Mouse (Mus musculus): ENCODE results near the gene Ccdc9b.

The Ccdc9b gene

GRCm38 (mm10) chr2:118711038-118711494, 51.4 kb downstream of the Ccdc9b start:
- DNase-seq (ENCODE audit: low read depth, low spot score) = peak; percentile 42

DNA sequence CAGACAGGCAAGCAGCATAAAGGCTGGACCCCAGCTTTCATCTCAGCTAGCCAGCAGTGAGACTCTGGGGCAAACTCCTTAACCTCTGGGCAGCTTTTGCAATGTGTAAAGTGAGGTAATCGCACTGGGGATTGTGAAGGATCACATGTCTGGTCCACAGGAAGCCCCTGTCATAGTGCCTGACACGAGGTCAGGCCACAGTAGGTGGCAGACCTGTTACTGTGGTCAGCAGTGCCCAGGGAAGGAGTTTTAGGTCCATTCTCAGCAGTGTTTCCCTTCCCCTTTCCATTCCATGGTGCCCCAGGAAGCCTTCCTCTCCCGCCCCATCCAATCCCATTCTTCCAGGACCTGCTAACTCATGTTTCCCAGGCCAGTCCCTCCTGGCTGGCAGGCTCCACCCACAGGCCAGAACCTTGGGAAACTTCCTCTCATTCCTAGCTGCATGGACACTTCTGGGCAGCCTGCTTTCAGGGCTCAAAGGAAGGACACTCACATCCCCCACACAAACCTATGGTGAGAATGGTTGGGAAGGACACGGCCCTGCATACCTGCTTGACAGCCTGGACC, 52.7 kb downstream of the Ccdc9b start:
- no peak for DNase-seq (ENCODE audit: low read depth, low spot score)

DNA sequence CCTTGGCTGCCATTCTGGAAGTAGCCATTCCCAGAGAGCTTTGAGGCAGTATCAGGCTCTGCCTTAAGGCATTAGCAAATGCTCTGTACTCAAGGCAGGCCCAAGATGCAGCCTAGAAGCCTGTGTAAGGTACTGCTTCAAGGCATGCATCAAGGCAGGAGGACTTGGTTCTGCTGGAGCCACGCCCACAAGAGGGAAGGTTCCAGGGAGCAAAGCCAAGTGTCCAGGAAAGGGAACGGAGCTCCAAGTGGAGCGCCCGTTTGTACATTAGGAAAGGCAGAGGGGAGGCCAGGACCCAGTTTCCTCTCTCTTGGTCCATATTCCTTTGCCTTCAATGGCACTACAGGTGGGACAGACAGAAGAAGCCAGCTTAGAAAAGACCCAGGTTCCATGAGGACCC, 54.0 kb downstream of the Ccdc9b start:
- no peak for DNase-seq (ENCODE audit: low read depth, low spot score)

DNA sequence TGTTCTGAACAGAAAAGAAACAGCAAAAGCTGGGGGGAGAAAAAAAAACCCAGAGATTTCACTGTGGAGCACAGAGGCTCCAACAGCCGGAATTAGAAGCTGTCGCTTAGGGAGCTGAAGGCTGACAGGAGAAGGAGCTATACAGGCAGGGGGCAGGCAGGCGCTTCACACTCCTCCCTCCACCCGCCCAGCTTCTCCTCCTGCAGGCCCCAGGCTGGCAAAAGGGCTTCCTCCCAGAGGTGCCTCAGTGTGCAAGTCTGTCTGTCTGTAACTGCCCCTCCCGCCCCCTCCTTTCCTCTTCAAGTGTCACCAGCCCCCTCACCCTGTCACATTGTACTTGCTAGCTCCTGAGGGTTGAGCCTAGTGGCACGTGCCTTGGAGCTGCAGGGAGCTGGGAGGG, 56.0 kb downstream of the Ccdc9b start:
- DNase-seq (ENCODE audit: low read depth, low spot score) = no peak
